Mouse (Mus musculus): ENCODE data around the gene Dut.

Dut gene

GRCm38 (mm10) chr2:125303764-125304384, 56.9 kb downstream of the Dut start:
- DNase-seq (ENCODE audit: low spot score) = no peak

- no peak for DNase-seq (ENCODE audit: low spot score)
These were observed 57.8 kb downstream of the Dut start for GRCm38 (mm10) chr2:125304746-125305145.

GRCm38 (mm10) chr2:125305671-125306070, 58.7 kb downstream of the Dut start:
- DNase-seq (ENCODE audit: low spot score) = no peak

Measured in urinary bladder, postnatal 25 days (tissue).